Mouse (Mus musculus): ENCODE data around the gene Sh3kbp1. TPM values are rescaled to one million over a fixed set of nuclear protein-coding genes. Genes with fewer than 3 reads are reported as not detected.
"Not testable (repeated sequence)": the region's sequence is repeated elsewhere in the genome, so short reads cannot be mapped to it uniquely, and the experiment has no call there.

Gene Sh3kbp1
- total RNA-seq (2017): 78.7 and 80.3 TPM in 2 replicates

GRCm38 (mm10) chrX:159626907-159627587 lies at the start of gene Sh3kbp1:
Gene Sh3kbp1 (plus strand): TSS chrX:159627272.
- peak; percentile 68 for ATAC-seq (replicated peaks; ENCODE audit: low read depth, poor library complexity, severe bottlenecking)

GRCm38 (mm10) chrX:159584738-159585137 lies 42.3 kb upstream of the Sh3kbp1 start:
- not testable (repeated sequence) for ATAC-seq (replicated peaks; ENCODE audit: low read depth, poor library complexity, severe bottlenecking)

GRCm38 (mm10) chrX:159591633-159592032 lies 35.4 kb upstream of the Sh3kbp1 start:
- ATAC-seq (replicated peaks; ENCODE audit: low read depth, poor library complexity, severe bottlenecking): no peak

- no peak for ATAC-seq (replicated peaks; ENCODE audit: low read depth, poor library complexity, severe bottlenecking)
Observed at GRCm38 (mm10) chrX:159597502-159597901, 29.6 kb upstream of the Sh3kbp1 start.

- no peak for ATAC-seq (replicated peaks; ENCODE audit: low read depth, poor library complexity, severe bottlenecking)
Observed at GRCm38 (mm10) chrX:159604832-159605231, 22.2 kb upstream of the Sh3kbp1 start.

- ATAC-seq (replicated peaks; ENCODE audit: low read depth, poor library complexity, severe bottlenecking): peak; percentile 86
Observed at GRCm38 (mm10) chrX:159606936-159607335, 20.1 kb upstream of the Sh3kbp1 start.

GRCm38 (mm10) chrX:159626208-159626906 lies 715 bp upstream of the Sh3kbp1 start:
- ATAC-seq (replicated peaks; ENCODE audit: low read depth, poor library complexity, severe bottlenecking): peak; percentile 64

- peak; percentile 37 for ATAC-seq (replicated peaks; ENCODE audit: low read depth, poor library complexity, severe bottlenecking)
Observed at GRCm38 (mm10) chrX:159627588-159628566, 805 bp downstream of the Sh3kbp1 start.

- ATAC-seq (replicated peaks; ENCODE audit: low read depth, poor library complexity, severe bottlenecking): no peak
Observed at GRCm38 (mm10) chrX:159628629-159629028, 1.6 kb downstream of the Sh3kbp1 start.

- no peak for ATAC-seq (replicated peaks; ENCODE audit: low read depth, poor library complexity, severe bottlenecking)
Observed at GRCm38 (mm10) chrX:159629203-159629602, 2.1 kb downstream of the Sh3kbp1 start.

GRCm38 (mm10) chrX:159638500-159639227 lies 11.6 kb downstream of the Sh3kbp1 start:
- peak; percentile 95 for ATAC-seq (replicated peaks; ENCODE audit: low read depth, poor library complexity, severe bottlenecking)

- peak; percentile 26; the same call in 1 of the 2 replicates for ATAC-seq (replicated peaks; ENCODE audit: low read depth, poor library complexity, severe bottlenecking)
Observed at GRCm38 (mm10) chrX:159639991-159640390, 12.9 kb downstream of the Sh3kbp1 start.

GRCm38 (mm10) chrX:159645314-159645713 lies 18.2 kb downstream of the Sh3kbp1 start:
- peak; percentile 55 for ATAC-seq (replicated peaks; ENCODE audit: low read depth, poor library complexity, severe bottlenecking)

GRCm38 (mm10) chrX:159647564-159647963 lies 20.5 kb downstream of the Sh3kbp1 start:
- ATAC-seq (replicated peaks; ENCODE audit: low read depth, poor library complexity, severe bottlenecking): peak; percentile 79

GRCm38 (mm10) chrX:159648598-159648997 lies 21.5 kb downstream of the Sh3kbp1 start:
- no peak for ATAC-seq (replicated peaks; ENCODE audit: low read depth, poor library complexity, severe bottlenecking)

- ATAC-seq (replicated peaks; ENCODE audit: low read depth, poor library complexity, severe bottlenecking): peak; percentile 35; the same call in 1 of the 2 replicates
Observed at GRCm38 (mm10) chrX:159650130-159650678, 23.1 kb downstream of the Sh3kbp1 start.

- no peak for ATAC-seq (replicated peaks; ENCODE audit: low read depth, poor library complexity, severe bottlenecking)
Observed at GRCm38 (mm10) chrX:159650727-159651126, 23.7 kb downstream of the Sh3kbp1 start.

- no peak for ATAC-seq (replicated peaks; ENCODE audit: low read depth, poor library complexity, severe bottlenecking)
Observed at GRCm38 (mm10) chrX:159671388-159671787, 44.3 kb downstream of the Sh3kbp1 start.

- no peak for ATAC-seq (replicated peaks; ENCODE audit: low read depth, poor library complexity, severe bottlenecking)
Observed at GRCm38 (mm10) chrX:159672466-159672865, 45.4 kb downstream of the Sh3kbp1 start.

All from common myeloid progenitor, adult 5-6 weeks (primary cell).